Mouse (Mus musculus) heart, postnatal 4 days (tissue): ENCODE measurements around the gene Rnf187. TPM values are rescaled to one million over a fixed set of nuclear protein-coding genes. Genes with fewer than 3 reads are reported as not detected.

Experiments
- DNase-seq: peaks from one replicate; pipeline ENCODE4 v3.0.0; 2021
- total RNA-seq, 2 experiments: library from RNA; stranded (reverse); gene quantifications; 2 replicates each; pipeline ENCODE4 v1.2.3; 2021

The Rnf187 gene
- 100 to 1,000 TPM; 161 to 165 TPM for total RNA-seq

DNA sequence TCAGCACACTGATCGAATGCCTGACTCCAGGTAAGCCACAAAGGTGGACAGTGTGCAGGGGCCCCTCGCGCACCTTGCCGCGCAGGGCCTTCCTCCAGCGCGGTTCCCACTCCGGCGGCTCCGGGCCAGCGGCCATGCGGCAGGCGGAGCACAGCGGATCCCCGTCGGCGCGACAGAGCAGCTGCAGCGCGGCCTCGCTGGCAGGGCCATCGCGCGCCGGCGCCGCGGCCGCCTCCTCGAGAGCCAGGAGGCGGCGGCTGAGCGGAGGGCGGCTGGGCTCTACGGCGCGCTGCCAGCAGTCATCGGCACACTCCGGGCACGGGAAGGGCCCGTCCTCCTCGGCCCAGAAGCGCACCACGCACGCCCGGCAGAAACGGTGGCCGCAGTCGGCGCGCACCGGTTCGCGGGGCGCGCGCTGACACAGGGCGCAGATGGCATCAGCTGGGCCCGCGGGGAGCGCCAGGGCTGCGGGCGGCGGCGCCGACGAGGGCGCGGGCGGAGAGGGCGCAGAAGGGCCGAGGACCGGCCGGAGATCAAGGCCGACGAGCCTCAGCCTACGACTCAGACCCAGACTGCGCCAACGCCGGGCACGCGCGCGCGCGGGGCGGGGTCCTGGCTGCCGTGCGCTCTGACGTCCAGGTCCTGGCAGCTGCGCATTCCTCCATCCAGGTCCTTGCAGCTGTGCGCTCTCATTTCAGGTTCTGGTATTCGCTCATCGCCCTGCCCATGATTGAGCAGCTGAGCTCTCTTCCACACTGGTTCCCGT is at the start of gene Rnf187:
Gene Rnf187, minus strand, starts transcription at position 595 of the 766 bp plus-strand sequence.
- peak; percentile 91 for DNase-seq

DNA sequence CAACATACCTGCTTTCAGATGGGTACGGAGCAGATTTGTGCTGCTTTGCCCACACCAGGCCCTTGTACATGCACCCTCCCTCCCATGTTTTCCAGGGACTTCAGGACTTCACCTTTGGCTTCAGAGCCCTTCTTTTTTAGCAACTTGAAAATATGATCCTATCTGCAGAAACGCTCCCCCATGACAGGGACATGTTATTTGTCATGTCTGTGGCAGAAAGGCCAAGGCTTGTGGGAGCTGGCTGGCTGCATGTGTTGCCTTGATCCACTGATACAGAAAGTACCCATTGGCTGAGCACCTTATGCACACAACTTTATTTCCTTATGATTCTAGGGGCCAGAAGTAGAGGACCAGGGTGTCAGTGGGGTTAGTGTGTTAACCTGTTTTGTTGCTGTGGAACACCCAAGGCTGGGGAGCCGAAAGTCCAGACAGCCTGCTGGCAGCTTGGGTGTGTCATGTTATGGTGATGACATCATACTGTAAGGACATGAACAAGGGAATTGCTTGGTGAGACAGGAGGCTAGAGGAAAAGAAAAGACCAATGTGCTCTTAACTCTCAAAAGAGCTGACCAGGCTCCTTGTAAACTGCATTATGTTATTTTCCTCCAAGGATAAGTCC is 46.7 kb upstream of the Rnf187 start:
- no peak for DNase-seq

DNA sequence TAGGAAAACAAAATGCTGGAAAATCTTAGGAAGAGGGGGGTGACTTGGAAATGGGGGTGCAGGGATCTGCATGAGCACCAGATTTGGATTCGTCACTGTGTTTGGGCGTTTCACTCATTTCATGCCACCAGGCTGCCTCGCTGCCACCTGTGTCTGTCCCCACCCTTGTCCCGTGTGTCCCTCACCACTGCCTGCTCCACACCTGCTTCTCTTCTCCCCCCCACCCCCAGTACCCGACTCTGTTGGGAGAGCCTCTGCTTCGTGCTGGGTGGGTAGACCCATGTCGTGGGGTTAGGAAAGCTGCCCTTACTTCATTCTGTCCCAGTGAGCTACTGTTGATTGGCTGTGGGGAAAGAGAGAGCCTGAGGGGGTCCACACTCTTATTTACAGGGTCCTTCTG is 45.9 kb upstream of the Rnf187 start:
- DNase-seq, result no peak

DNA sequence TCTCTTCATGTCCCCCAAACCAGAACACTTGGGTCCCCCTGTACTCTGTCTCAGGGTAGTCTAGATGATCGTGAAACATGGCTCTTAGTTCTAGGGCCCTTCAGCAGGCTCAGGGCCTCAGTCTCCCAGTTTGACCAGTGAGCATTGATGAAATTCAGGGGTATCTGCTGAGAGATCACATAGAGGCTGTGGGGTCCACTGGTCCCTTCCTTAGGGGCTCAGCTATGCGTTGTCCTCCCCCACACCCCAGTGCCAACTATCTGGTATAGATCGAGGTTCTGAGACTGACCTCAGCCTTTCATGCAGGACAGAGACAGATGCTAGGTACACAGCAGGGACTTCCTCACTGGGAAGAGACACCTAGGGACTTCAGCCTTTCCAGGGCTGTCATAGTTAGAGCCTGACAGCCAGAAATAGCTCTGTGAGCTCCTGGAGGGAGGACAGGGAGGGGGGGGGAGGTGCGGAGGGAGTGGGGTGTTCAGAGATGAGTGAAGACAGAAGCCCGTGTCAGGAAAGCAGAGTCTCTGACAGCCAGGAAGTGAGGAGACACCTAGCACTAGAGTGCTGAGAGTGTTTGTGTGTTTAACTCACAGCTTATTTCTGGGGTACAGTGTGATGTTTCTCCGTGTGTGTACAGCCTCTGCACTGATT is 45.1 kb upstream of the Rnf187 start:
- DNase-seq, result no peak

DNA sequence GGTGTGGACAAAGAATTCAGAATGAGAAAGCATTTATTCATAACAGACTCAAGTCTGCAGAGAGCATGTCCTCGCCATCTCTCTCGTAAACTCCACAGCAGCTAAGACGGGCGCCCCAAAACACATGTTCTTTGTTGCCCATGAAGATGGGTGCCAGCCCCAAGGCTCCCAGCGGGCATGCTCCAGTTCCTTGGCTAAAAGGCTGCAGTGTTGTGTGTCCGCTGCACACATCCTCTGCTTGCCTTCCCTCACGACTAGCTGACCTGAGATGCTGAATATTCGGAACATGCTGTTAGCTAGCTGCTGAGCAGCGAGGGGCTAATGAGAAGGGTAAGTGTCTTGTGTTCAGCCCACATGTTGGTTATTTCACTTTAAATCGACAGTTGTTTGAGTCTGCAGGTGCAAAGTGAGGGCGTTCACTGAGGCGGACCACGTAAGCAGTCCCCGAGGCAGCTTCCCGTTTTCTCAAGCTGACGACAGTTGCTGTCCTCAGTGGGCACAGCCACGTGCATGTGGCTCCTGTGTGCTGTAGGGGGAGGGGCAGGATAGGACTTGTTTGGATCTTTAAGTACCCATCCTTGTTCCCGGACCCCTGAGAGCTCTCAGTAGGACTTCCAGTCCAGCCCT is 43.9 kb upstream of the Rnf187 start:
- DNase-seq, result no peak

DNA sequence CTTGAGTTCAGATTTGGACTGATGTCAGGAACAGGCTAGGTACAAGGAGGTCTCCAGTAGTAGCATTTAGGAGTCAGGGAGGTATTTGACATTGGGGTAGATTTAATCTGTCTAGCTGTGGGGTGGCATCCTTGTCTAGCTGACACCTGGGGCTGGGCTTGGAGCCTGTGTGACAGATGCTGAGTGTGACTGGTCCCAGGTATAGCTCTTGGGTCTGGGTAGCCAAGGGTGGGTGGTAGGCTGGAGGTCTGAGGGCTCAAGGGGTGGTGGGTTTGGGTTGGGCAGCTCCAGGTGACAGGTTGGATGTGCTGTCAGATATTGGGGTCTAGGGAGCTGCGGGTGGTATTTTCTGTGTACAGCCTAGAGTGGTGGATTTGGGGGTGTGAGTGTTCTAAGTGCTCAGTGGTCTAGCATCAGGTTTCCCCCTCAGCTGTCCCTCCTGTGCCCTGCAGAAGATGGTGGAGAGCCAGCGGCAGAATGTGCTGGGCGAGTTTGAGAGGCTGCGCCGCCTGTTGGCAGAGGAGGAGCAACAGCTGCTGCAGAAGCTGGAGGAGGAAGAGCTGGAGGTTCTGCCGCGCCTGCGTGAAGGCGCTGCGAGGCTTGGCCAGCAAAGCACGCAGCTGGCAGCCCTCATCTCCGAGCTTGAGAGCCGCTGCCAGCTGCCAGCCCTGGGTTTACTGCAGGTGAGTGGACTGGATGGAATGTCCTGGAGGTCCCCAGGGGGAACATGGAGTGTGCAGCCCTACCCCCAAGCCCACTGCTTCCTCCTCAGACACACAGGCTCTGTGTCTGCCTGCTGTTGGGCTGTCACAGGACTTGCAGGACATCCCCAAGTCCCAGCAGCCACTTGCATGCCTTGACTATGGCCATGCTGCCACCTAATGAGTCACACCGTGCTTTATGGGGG is 43.1 kb upstream of the Rnf187 start:
- DNase-seq, result peak; percentile 83

DNA sequence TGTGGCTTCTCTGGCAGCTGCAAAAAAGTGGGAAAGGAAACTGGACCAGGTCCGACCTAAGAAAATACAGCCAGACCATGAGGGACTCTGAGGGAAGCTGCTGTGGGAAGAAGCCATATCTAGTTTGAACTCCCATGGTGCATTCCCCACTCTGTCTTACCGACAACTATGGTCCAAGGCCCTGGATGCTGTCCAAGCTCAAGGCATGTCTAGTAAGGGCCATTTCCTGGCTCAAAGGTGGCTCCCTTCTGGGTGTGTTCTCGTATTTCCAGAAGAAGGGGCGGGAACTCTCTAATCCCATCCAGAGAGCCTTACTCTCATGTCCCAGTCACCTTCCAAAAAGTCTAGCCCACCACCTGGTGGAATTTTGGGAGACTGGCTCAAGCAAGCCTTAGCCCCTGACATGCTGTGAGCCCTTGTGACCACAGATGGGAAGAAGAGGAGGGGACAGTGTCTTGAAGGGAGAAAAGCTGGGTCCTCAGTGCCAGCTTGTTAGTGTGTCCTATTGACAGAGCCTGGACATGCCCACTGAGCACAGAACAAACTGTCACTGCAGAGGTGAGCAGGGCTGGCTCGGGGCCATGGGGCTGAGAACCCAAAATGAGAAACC is 41.8 kb upstream of the Rnf187 start:
- no peak for DNase-seq

DNA sequence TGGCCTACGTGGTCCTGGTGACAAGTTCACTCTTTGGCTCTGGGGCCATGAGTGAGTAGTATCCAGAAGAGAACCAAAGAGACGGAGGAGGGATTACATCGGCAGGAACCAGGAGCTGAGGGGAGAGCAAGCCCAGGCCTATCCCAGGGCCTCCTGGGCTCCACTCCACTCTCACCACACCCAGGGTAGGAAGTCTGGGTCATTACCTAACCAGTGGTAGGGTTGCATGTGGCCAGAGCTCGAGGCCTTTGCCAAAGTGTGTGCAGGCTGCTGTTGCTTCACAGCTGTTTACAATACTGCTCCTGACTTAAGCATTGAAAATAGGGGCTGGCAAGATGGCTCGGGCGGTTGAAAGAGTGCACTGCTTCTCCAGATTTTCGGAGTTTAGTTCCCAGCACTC is 40.9 kb upstream of the Rnf187 start:
- no peak for DNase-seq

DNA sequence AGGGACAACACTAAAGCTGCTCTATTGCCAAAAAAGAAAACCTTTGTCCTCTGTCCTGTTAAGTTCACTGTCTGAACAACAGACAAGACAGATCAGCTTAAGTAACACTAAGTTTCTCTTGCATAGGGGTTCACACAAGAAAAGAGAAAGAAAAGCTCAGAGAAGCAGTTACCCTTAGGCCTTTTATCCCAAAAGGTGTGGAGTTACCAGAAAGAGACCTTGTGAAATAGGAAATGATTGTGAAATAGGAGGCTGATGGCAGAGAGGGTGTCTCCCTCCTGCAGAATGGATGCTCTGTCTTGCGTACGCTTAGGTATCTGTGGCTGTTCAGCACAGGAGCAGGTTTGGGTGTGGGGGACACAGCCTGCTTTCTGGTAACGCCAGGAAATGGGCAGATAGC is 40.5 kb upstream of the Rnf187 start:
- DNase-seq, result no peak

DNA sequence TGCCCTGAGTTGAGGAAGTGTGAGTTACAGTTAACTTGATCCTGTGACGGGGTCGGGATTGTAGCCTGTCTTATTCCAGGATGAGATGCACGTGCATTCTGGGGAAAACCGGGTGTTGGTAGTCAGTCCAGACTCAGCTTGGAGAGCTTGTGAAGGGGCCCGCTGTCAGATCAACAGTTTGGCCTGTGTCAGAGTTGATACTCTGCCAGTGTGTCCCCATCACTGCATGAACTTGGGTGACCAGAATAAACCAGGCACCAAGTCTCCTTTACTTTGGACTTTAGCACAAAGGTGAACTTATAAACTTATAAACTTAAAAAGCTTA is 40.0 kb upstream of the Rnf187 start:
- DNase-seq, result no peak

DNA sequence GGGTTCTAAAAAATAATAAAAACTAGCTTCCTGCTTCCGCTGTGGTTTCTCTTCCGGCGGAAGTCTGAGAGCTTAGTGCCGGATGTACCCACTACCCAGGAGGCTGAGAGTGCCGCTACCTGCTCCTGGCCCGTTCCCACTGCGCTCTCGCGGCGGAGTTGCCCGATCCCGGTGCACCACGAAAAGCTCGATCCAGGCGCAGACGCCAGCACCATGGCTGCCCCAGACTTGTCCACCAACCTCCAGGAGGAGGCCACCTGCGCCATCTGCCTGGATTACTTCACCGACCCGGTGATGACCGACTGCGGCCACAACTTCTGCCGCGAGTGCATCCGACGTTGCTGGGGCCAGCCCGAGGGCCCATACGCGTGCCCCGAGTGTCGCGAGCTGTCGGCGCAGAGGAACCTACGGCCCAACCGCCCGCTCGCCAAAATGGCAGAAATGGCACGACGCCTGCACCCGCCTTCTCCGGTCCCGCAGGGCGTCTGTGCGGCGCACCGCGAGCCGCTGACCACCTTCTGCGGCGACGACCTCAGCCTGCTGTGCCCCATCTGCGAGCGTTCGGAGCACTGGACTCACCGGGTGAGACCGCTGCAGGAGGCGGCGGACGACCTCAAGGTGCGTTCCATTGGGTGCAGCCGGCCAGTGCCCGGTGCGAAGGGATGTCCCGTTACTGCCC is 39.5 kb upstream of the Rnf187 start, which contains the start of gene Trim11:
Gene Trim11, plus strand, starts transcription at position 67 of the 679 bp plus-strand sequence.
- peak; percentile 59 for DNase-seq

DNA sequence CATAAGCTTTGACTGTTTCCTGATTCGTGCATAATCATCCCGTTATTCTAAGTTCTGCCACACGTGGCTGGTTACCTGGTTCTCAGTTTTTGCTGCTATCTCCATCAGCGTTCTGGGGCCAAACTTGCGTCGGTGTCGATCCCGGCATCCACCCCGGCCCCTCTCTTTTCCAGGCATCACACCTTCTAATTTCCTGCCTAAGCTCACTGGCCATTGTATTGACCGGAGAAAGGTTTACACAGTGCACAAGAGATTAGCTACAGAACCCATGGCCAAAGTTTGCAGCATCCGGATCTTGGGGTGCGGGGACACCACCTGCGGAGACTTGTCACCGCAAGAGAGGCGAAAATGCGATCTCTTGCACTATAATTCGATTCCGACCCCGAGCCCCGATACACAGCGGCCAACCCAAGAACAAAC is 38.9 kb upstream of the Rnf187 start:
- DNase-seq, result no peak

DNA sequence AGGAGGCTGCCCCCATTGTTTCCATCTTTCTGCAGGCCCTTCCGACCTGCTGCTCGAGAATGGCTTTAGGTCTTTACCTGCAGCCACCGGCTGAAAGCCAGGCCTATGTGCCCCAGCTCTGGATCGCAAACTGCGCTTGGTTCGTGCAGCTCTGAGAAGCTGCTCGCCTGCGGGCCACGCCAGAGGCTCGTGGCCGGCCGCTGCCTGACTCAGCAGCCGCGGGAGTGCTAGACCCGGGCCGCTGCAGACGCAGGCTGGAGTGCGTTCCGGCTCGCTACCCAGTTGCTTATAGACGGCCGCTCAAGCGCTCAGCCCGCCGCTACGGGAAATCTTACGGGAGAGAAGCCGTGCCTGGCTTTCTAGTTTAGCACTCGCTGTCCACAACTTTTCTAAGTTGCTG is 38.4 kb upstream of the Rnf187 start:
- no peak for DNase-seq

DNA sequence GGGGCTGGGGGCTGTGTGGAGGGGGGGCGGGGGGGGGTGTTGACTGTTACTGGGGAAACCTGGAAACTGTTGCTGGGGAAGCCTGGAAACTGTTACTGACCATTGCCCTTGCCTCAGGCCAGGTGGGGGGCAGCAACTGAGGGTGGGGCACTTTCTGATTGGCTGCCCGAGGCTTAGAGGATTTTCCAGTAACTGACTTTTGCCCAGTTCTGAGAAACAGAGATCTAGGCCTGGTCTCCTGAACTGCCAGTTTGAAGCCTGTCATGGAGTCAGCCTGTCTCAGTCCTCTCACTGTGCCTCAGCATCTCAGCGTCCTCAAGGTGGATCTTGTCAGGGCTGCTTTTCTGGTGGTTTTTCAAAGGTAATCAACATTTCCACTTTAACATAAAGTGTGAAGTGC is 35.7 kb upstream of the Rnf187 start:
- no peak for DNase-seq

DNA sequence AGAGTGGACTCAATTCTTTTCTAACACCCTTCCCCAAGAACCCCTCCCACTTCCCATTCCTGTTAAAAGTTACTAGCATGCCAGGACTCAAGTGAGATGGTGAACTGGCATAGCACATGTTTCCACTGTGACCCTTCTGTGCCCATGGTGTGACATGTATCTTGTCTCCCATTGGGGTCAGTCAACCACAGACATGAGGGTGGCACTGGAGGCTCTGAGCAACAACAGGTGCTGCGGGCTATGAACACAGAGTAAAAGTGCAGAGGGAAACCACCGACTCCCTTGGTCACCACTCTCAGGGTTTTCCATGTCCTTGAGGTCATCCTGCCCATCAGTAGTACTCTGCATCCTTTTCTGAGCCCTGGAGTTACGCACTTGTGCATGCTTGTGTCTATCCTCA is 33.1 kb upstream of the Rnf187 start:
- no peak for DNase-seq

DNA sequence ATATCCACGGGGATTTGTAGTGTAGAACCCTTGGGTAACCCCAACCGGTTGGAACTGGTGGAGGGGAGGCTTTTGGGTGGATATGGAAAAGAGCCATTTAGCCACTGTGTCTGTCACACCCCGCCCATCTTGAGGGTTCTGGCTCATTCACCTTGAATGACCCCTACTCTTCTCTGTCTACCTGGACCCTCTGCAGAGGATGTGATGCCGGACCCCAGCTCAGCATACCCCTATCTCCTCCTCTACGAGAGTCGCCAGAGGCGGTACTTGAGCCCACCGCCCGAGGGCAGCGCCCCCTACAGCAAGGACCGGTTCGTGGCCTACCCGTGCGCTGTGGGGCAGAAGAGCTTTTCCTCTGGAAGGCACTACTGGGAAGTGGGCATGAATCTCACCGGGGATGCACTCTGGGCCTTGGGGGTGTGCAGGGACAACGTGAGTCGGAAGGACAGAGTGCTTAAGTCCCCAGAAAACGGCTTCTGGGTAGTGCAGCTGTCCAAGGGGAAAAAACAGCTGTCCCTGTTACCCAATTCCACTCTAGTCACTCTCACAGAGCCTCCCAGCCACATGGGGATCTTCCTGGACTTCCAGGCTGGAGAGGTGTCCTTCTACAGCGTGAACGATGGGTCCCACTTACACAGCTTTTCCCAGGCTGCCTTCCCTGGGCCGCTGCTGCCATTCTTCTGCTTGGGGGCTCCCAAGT is 32.3 kb upstream of the Rnf187 start:
- DNase-seq, result no peak

DNA sequence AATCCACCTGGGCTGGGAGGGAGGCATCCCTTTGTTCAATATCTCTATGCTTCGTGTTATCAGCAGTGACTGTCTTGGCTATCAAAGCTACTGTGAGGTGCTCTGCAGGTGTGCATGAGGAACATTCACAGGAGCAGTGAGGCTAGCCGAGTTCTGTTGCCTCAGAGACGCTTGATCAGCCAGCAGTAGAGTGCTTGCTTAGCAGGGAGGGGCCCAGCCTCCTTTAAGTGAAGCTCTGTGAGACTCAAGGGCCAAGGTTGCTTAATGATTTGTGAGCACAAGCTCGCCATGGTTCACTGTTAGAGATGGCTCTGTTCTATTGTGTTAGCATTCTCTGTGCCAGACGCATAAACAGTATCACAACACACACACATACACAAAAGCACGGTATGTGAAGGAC is 30.9 kb upstream of the Rnf187 start:
- DNase-seq, result no peak

DNA sequence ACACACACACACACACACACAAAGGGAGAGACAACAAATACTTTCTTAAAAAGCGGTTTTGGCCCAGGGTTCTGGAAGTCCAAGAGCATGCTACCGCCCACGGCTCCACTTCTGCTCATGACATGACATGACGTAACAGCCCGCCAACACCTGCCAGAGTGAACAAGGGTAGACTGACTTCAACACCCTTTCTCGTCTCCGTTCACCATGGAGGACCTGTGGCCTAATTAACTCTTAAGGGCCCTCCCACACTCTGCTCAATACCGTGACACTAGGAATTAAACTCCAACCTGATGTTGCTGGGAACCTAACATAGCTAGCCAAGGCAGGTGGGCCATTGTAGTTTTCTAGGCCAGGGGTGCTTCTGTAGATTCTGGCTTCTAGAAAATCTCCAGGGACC is 30.3 kb upstream of the Rnf187 start:
- DNase-seq, result no peak

DNA sequence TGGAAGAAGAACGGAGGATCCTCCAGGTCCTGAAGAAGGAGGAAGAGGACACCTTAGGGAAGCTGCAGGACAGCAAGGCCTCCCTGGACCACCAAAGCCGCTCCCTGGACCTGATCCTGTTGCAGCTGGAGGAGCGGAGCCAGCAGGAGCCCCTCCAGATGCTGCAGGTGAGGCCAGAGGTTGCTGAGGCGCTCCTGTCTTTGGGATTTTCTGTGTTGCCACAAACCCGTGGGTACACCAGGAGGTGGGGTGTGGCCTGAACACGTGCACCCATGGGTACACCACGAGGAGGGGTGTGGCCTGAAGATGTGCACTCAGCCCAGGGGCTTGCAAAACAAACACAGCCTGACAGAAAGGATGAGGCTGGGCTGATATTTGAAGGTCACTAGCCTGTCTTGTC is 29.8 kb upstream of the Rnf187 start:
- no peak for DNase-seq

DNA sequence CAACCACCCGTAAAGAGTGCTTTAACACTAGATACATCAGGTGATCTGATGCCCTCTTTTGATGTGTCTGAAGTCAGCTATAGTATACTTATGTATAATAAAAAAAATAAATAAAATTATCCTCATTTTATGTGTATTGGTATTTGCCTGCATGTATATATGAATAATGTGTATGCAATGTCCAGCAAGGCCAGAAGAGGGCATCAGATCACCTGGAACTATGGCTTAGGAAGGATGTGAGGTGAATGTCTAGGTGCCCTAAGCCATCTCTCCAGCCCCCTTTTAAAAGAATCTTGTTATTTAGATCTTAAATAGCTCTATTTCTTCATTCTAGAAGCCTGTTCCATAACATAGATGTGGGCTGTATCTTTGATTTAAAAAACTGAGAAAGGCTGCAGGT is 28.6 kb upstream of the Rnf187 start:
- DNase-seq, result peak; percentile 57
